Mouse (Mus musculus): Measurements from ENCODE around the gene Gm15517. TPM values are rescaled to one million over a fixed set of nuclear protein-coding genes. Genes with fewer than 3 reads are reported as not detected.
"Not testable (repeated sequence)": the region's sequence is repeated elsewhere in the genome, so short reads cannot be mapped to it uniquely, and the experiment has no call there.

Gm15517 gene
- total RNA-seq, 2 experiments from 2014 or later = not detected

DNA sequence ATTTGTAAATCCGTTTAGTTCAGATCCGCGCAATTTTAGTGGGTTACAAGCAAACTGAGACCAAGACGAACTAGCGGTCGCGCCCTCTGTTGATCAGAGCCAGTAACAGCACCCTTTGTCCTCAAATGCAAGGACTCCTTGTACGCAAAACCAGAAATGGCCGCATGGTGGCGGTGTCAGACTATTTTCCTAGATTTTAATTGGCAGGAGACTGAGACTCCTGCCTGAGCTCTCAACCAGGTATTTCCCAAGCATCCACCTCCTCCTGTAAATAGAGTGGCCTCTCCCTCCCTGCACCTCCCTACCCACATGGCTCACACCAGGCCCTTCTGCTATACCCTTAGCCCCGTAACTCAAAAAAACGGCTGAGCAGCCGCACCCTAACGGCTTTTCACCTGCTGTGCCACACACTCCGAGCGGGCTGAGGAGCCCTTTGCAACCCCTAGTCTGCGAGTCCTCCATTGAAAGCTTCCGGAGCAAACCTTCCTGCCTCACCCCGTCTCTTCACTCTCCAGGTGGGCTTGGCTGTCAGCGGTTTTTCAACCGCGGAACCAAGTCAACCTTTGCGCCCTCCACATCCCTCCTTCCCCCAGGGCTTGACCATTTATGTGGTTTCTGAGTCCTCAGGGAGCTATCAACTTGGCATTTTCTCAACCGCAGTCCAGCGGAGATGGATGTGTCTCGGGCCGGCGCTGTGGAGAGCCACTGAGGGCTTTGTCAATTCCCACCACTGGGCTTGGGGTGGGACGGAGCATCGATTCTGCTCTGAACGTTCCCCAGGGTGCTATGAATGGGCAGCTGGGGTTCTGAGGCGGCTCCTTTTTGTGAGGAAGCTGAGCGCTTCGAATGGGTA, 1.8 kb downstream of the Gm15517 start:
- intact Hi-C loops (cut with DNase I) = loop anchor here (2.0 to 5.0 kb wide), 2 partner anchors 88 to 219 kb away; no protein-coding TSS in a partner anchor

GRCm38 (mm10) chr7:44268117-44268516, 6.9 kb downstream of the Gm15517 start:
- intact Hi-C loops (cut with DNase I) = loop anchor here (5.0 kb wide), 1 partner anchor 39 kb away; the partner anchor contains the start of gene Clec11a
- no peak for DNase-seq (ENCODE audit: extremely low spot score in 1 of 2, low spot score in 2 of 2)

More for the DNA sequence above, 1.8 kb downstream of the Gm15517 start:
- DNase-seq (ENCODE audit: extremely low spot score in 1 of 2, low spot score in 2 of 2) = peak; percentile 90 to 93

GRCm38 (mm10) chr7:44269397-44269796, 8.2 kb downstream of the Gm15517 start:
- intact Hi-C loops (cut with DNase I) = loop anchor here (5.0 kb wide), 1 partner anchor 38 kb away; the partner anchor contains the start of gene Clec11a

GRCm38 (mm10) chr7:44271309-44271708, 10.1 kb downstream of the Gm15517 start:
- intact Hi-C loops (cut with DNase I) = no loop called here
- DNase-seq (ENCODE audit: extremely low spot score in 1 of 2, low spot score in 2 of 2) = no peak

More at GRCm38 (mm10) chr7:44269397-44269796, 8.2 kb downstream of the Gm15517 start:
- no peak for DNase-seq (ENCODE audit: extremely low spot score in 1 of 2, low spot score in 2 of 2)

DNA sequence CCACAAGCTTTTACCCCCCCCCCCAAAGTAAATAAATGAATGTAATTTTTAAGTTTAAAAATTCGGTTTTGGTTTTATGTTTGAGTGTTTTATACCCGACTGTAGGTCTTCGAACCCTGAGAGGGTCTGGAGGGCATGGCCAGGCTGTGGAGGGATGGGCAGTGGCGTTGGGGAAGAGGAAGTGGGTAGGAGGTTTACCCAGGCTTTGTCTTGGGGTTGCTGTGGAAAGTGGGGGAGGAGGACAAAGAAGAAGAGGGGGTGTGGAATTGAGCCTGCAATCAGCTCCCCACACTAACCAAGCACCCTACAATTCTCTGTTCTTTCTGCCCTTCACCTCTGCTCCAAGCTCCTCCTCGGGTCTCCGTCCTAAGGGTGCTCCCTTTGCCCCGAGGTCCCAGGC, 11.3 kb downstream of the Gm15517 start:
- intact Hi-C loops (cut with DNase I) = no loop called here
- DNase-seq (ENCODE audit: extremely low spot score in 1 of 2, low spot score in 2 of 2) = no peak

- DNase-seq (ENCODE audit: extremely low spot score in 1 of 2, low spot score in 2 of 2) = no peak
- intact Hi-C loops (cut with DNase I) = no loop called here
Measured at GRCm38 (mm10) chr7:44273446-44273845, 12.2 kb downstream of the Gm15517 start.

DNA sequence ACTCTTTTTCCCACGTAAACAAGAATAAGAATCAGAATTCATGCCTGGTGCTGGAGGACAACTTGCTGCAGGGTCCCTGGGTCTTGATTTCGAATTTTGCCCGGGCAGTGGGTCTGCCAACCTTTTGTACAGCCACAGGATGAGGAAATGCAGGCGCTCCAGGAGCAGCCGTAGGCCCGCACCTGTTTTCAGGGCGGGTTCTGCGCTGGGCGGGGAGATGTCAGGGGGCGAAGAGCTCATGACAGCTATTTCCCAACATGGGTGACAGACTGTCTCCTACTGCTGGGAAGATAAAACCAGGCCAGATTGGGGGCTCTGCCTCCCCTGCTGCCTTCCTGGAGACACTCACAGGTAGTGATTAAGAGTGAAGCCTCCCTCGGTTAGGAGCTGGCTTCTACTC, 12.8 kb downstream of the Gm15517 start:
- intact Hi-C loops (cut with DNase I) = no loop called here
- DNase-seq (ENCODE audit: extremely low spot score in 1 of 2, low spot score in 2 of 2) = no peak

- intact Hi-C loops (cut with DNase I) = no loop called here
- no peak for DNase-seq (ENCODE audit: extremely low spot score in 1 of 2, low spot score in 2 of 2)
Measured at GRCm38 (mm10) chr7:44275546-44275945, 14.3 kb downstream of the Gm15517 start.

DNA sequence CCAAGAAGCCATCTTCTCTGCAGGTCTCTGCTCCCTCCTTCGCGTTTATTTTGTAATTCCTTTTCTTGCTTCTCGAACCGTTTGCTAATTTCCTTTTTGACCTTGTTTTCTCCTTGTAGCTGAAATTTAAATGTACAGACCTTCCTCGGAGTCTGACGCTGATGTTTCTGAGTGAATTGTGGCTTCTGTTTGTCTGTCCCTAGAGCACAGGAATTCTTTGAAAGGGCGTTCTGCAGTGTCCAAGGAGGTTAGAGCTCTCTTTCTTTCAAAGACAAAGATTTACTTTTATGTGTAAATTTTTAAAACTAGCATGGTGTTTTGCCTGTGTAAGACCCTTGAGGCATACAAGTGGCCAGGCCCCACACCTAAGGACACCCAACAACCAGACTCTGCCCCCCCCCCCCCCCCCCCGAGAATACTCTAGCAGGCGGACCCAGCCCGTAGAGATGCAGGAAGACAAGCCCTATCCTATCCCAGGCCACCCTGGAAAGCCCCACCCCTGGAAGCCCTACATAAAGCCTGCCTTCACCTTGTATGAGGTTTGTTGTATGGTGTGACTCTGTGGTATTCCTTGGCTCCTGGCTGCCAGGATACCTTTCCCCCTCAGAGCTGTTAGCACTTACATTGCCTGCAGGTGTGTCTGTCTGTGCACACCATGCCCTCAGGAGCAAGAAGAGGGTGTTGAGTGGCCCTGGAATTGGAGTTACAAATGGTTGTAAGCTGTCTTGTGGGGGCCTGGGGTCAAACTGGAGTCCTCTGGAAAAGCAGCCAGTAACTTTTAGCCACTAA, 15.4 kb downstream of the Gm15517 start:
- no peak for DNase-seq (ENCODE audit: extremely low spot score in 1 of 2, low spot score in 2 of 2)
- intact Hi-C loops (cut with DNase I) = no loop called here

GRCm38 (mm10) chr7:44277250-44277622, 16.0 kb downstream of the Gm15517 start:
- intact Hi-C loops (cut with DNase I) = no loop called here
- DNase-seq (ENCODE audit: extremely low spot score in 1 of 2, low spot score in 2 of 2) = no peak

DNA sequence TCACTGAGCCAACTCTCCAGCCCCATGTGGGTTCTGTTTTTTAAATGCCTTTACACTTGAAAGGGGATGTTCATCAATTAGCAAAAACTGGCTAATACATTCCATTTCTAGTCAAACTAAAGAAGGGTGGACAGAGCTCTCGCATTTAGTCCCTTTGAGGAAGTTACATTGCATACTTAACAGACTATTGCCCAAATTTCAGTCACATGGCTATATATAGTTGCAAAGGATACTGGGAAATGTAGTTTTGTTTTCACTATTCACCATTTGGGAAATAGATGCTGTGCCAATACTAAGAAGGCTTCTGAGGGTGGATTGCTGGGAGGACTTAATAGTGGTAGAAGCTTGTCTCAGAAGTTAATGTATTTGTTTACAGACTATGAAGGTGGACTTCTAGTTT, 19.7 kb downstream of the Gm15517 start:
- DNase-seq (ENCODE audit: extremely low spot score in 1 of 2, low spot score in 2 of 2) = no peak
- intact Hi-C loops (cut with DNase I) = no loop called here

GRCm38 (mm10) chr7:44281586-44281985, 20.3 kb downstream of the Gm15517 start:
- DNase-seq (ENCODE audit: extremely low spot score in 1 of 2, low spot score in 2 of 2) = no peak
- intact Hi-C loops (cut with DNase I) = no loop called here

- no peak for DNase-seq (ENCODE audit: extremely low spot score in 1 of 2, low spot score in 2 of 2)
- intact Hi-C loops (cut with DNase I) = no loop called here
Measured at GRCm38 (mm10) chr7:44287760-44288159, 26.5 kb downstream of the Gm15517 start.

GRCm38 (mm10) chr7:44290986-44291385, 29.7 kb downstream of the Gm15517 start:
- DNase-seq (ENCODE audit: extremely low spot score in 1 of 2, low spot score in 2 of 2) = no peak
- intact Hi-C loops (cut with DNase I) = no loop called here

DNA sequence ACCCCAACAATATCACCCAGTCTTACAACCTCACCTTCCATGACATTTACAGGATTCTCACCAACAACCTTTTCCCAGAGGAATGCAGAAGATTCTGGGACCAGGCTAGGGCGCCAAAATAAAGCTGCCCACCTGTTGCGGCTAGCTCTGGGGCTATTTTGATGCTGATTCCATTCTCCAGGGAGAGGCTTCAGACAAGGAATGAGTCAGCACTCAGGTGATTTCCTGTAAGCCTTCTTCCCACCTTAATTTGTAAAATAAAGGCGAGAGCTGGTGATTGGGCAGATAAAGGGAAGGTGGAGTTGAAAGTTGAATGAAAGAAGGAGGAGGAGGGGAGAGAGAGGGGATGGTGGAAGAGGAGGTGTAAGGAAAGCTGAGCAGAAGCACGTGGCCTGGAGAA, 30.2 kb downstream of the Gm15517 start:
- DNase-seq (ENCODE audit: extremely low spot score in 1 of 2, low spot score in 2 of 2) = no peak
- intact Hi-C loops (cut with DNase I) = no loop called here

- DNase-seq (ENCODE audit: extremely low spot score in 1 of 2, low spot score in 2 of 2); intact Hi-C loops (cut with DNase I): not testable (repeated sequence)
Measured at GRCm38 (mm10) chr7:44297501-44297900, 36.3 kb downstream of the Gm15517 start.

GRCm38 (mm10) chr7:44303346-44304340, 42.4 kb downstream of the Gm15517 start:
- intact Hi-C loops (cut with DNase I) = no loop called here
- DNase-seq (ENCODE audit: extremely low spot score in 1 of 2, low spot score in 2 of 2) = no peak

GRCm38 (mm10) chr7:44304463-44304774, 43.2 kb downstream of the Gm15517 start:
- DNase-seq (ENCODE audit: extremely low spot score in 1 of 2, low spot score in 2 of 2) = no peak
- intact Hi-C loops (cut with DNase I) = no loop called here
